Mouse (Mus musculus) liver, postnatal 0 days (tissue): ENCODE measurements around the gene Dclre1c. TPM values are rescaled to one million over a fixed set of nuclear protein-coding genes. Genes with fewer than 3 reads are reported as not detected.

Source experiments
- ATAC-seq: fragments of 200-750 bp; cut with Nextera tagmentation; 2 replicates; pipeline ENCODE4 v1.8.0; 2017; ENCODE audit warnings: mild to moderate bottlenecking, moderate library complexity
- DNase-seq: peaks from one replicate; pipeline ENCODE4 v3.0.0-alpha.2; 2016
- H3K27ac ChIP-seq: fragments of 300-500 bp; sonication (generic); 2 replicates; pipeline ENCODE4 v1.5.1; 2014; ENCODE audit warnings: antibody characterized with exemption, moderate library complexity, mild to moderate bottlenecking, low read depth
- H3K27me3 ChIP-seq: fragments of 300-500 bp; sonication (generic); 2 replicates; pipeline ENCODE4 v1.6.1; 2014; ENCODE audit warnings: low read length, control low read depth, mixed read lengths; ENCODE audit not compliant: insufficient read depth
- H3K36me3 ChIP-seq: fragments of 300-500 bp; sonication (generic); replicated peaks from 2 replicates; pipeline ENCODE4 v1.6.1; 2014; ENCODE audit warnings: mild to moderate bottlenecking, control low read depth, low read length, moderate library complexity, mixed read lengths; ENCODE audit not compliant: insufficient read depth
- H3K4me1 ChIP-seq: fragments of 300-500 bp; sonication (generic); 2 replicates; pipeline ENCODE4 v1.6.1; 2014; ENCODE audit warnings: antibody characterized with exemption, mild to moderate bottlenecking, control low read depth; ENCODE audit not compliant: insufficient read depth
- H3K4me2 ChIP-seq: fragments of 300-500 bp; sonication (generic); 2 replicates; pipeline ENCODE4 v1.6.1; 2014; ENCODE audit warnings: low read depth, mild to moderate bottlenecking, low read length, moderate library complexity, mixed read lengths
- H3K4me3 ChIP-seq: fragments of 300-500 bp; sonication (generic); 2 replicates; pipeline ENCODE4 v1.5.1; 2014; ENCODE audit warnings: low read depth, low read length
- H3K9ac ChIP-seq: fragments of 300-500 bp; sonication (generic); replicated peaks from 2 replicates; pipeline ENCODE4 v1.6.1; 2014; ENCODE audit warnings: mild to moderate bottlenecking, moderate library complexity
- H3K9me3 ChIP-seq: fragments of 300-500 bp; sonication (generic); 2 replicates; pipeline ENCODE4 v1.6.1; 2016; ENCODE audit warnings: mild to moderate bottlenecking, control low read depth, low read length, mixed read lengths
- CTCF ChIP-seq: sonication (generic); IDR thresholded peaks from 2 replicates; pipeline ENCODE4 v1.5.1; 2016; ENCODE audit warnings: antibody characterized with exemption, low read depth
- EP300 ChIP-seq: IDR thresholded peaks from 2 replicates; pipeline ENCODE4 v1.6.1; 2016; ENCODE audit warnings: antibody characterized with exemption, low read depth, mild to moderate bottlenecking
- WGBS: fragments of 180-500 bp; shearing (Covaris S2); extraction: QIAGEN DNeasy Blood & Tissue Kit; methylation state at CpG from one replicate; pipeline ENCODE4 v1.1.7; 2014; ENCODE audit not compliant: insufficient replicate concordance; 5-methylcytosine and 5-hydroxymethylcytosine counted together
- polyA plus RNA-seq: library from polyadenylated mRNA; unstranded; fragments of >200 nt; fragmentation: Nextera tagmentation; extraction: Ambion mirVana; gene quantifications from 2 replicates; pipeline ENCODE4 v1.2.1, GENCODE M21; 2015

Gene Dclre1c
- polyA plus RNA-seq, 1 experiment from 2014 or later = 3.0 TPM

DNA sequence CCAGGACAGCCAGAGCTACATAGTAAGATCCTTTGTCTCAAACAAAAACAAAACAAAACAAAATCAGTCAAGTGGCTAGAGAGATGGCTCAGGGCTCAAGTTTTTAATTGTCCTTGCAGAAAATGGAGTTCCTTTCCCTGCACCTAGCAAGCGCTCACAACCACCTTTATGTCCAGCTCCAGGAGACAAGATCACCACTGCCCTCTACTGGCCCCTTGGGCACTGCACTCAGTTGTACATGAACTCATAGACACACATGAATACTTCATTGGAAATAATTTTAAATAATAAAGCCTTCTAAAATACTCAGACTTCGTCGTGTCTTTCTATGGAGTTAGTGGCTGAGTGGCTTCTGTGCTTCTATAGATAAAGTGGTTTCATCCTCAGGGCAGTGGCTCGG, 9.7 kb upstream of the Dclre1c start:
- H3K36me3 ChIP-seq = no peaks in the 10 kb centered on the region
- ATAC-seq = no peak
- no peaks in the 10 kb centered on the region for H3K9me3 ChIP-seq
- WGBS = 27% methylated on average over 4 of the region's 4 CpGs
- H3K9ac ChIP-seq = no peak overlapping the region
- no peak overlapping the region for H3K27ac ChIP-seq
- no peak overlapping the region for H3K4me3 ChIP-seq
- peak; percentile 78 for TF ChIP-seq CTCF
- TF ChIP-seq EP300 = no peak
- peak; percentile 77 for DNase-seq
- no peak overlapping the region for H3K4me2 ChIP-seq
- H3K4me1 ChIP-seq = 0 out of 2 replicates have a peak, but pooled peaks cover 6% of the 10 kb centered on the region
- peaks cover 11% of the 10 kb centered on the region for H3K27me3 ChIP-seq

- peaks cover 11% of the 10 kb centered on the region for H3K27me3 ChIP-seq
- no peak overlapping the region for H3K27ac ChIP-seq
- 56% methylated on average over 1 of the region's 1 CpGs for WGBS
- H3K4me1 ChIP-seq = peaks cover 6% of the 10 kb centered on the region; the same call in 1 of the 2 replicates
- H3K4me2 ChIP-seq = no peak overlapping the region
- no peak overlapping the region for H3K9ac ChIP-seq
- DNase-seq = no peak
- TF ChIP-seq EP300 (no peak), CTCF (no peak)
- no peak overlapping the region for H3K4me3 ChIP-seq
- no peaks in the 10 kb centered on the region for H3K36me3 ChIP-seq
- ATAC-seq = no peak
- no peaks in the 10 kb centered on the region for H3K9me3 ChIP-seq
These were observed 8.3 kb upstream of the Dclre1c start for GRCm38 (mm10) chr2:3415676-3416075.

DNA sequence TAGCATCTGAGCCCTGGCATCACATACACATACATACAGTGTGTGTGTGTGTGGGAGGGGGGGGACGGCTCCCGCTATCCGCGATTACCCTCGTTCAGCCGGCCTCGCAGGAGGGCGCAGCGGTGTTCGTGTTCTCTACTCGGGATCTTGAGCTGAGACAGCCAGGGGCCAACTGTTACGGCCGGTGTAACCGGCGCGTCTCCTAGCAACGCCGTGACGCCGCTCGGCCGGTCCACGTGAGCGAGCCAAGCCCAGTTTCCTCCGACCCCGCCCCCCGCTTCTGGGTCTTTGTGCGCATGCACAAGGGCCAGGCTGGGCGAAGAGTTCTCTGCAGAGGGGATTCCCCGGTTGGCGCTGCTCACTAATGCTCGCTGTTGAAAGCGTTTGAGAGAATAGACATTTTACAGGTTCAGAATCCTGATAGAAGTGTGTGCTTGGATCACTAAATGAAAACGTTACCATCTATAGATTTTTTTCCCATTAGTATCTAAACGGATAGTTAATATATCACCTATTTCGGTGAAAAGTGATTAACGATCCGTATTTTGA, 5.0 kb upstream of the Dclre1c start:
- DNase-seq (peak; percentile 96), ATAC-seq (peak; percentile 87)
- Histone ChIP-seq H3K27me3 (peaks cover 11% of the 10 kb centered on the region), H3K4me1 (peaks cover 10% of the 10 kb centered on the region; the same call in 1 of the 2 replicates), H3K9ac (no peak overlapping the region; the same call in 1 of the 2 replicates), H3K4me3 (peak overlapping the region; percentile 51), H3K9me3 (no peaks in the 10 kb centered on the region), H3K36me3 (no peaks in the 10 kb centered on the region), H3K27ac (no peak overlapping the region), H3K4me2 (peak overlapping the region; percentile 86)
- peak; percentile 5; the same call in 1 of the 2 replicates for TF ChIP-seq CTCF
- no peak for TF ChIP-seq EP300
- WGBS = 1% methylated on average over 38 of the region's 38 CpGs

- peaks cover 11% of the 10 kb centered on the region for H3K27me3 ChIP-seq
- no peak overlapping the region for H3K4me3 ChIP-seq
- TF ChIP-seq CTCF (no peak), EP300 (no peak)
- DNase-seq (no peak), ATAC-seq (no peak)
- H3K9ac ChIP-seq = no peak overlapping the region
- H3K4me1 ChIP-seq = peaks cover 15% of the 10 kb centered on the region; the same call in 1 of the 2 replicates
- no peaks in the 10 kb centered on the region for H3K36me3 ChIP-seq
- H3K4me2 ChIP-seq = no peak overlapping the region
- H3K27ac ChIP-seq = 0 out of 2 replicates have a peak overlapping the region, but pooled peaks have one; percentile 16
- WGBS = 74% methylated on average over 4 of the region's 4 CpGs
- no peaks in the 10 kb centered on the region for H3K9me3 ChIP-seq
These were observed 3.8 kb upstream of the Dclre1c start for GRCm38 (mm10) chr2:3420157-3420556.

DNA sequence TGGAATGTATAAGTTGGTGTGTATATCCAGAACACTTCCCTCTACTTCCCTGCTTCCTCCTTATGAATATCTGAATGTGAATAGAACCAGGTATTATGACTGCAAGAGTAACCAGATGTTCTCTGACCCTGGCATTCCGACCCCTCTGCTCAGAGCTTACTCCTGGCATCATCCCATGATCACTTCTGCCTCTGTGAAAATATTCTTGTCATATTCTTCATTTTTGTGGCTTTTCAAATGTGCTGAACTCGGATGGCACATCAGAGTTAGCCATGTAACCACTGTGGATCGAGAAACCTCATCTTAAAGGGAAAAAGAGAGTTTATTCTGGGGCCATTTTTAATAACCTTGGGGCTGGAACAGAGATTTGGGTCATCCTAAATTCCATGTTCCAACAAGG, 1.4 kb upstream of the Dclre1c start, which contains the start of gene Meig1:
Gene Meig1, minus strand, starts transcription at position 101 of the 400 bp plus-strand sequence.
- no peaks in the 10 kb centered on the region for H3K9me3 ChIP-seq
- no peak within 1 kb of the TSS for H3K9ac ChIP-seq
- ATAC-seq (no peak), DNase-seq (no peak)
- peak within 1 kb of the TSS; percentile 84 for H3K4me2 ChIP-seq
- H3K4me3 ChIP-seq = peak within 1 kb of the TSS; percentile 76
- H3K4me1 ChIP-seq = peaks cover 17% of the 10 kb centered on the region; the same call in 1 of the 2 replicates
- 65% methylated on average over 3 of the region's 3 CpGs for WGBS
- TF ChIP-seq EP300 (no peak), CTCF (no peak)
- peaks cover 7% of the 10 kb centered on the region for H3K27me3 ChIP-seq
- H3K36me3 ChIP-seq = 0 out of 2 replicates have a peak, but pooled peaks cover 3% of the 10 kb centered on the region
- peak within 1 kb of the TSS; percentile 86 for H3K27ac ChIP-seq

DNA sequence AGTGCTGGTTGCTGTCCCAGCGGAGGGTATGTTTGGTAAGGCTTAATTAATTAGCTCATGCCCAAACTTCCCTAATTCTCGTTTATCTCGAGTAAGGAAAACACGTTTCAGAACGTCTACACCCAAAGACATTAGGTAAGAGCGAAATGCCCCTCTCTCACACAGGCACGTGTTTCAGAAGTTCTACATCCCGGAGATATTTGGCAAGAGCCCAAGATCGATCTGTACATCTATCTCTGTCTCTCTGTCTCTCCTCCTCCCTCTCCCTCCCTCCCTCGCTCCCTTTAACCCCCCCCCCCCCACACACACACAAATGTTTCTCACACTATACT, 614 bp downstream of the Dclre1c start:
- WGBS = 1% methylated on average over 9 of the region's 10 CpGs
- Histone ChIP-seq H3K9me3 (no peaks in the 10 kb centered on the region), H3K9ac (peak overlapping the region; percentile 80), H3K4me2 (peak overlapping the region; percentile 84), H3K27ac (peak overlapping the region; percentile 86), H3K4me3 (peak overlapping the region; percentile 76), H3K36me3 (peaks cover 12% of the 10 kb centered on the region; the same call in 1 of the 2 replicates), H3K27me3 (no peaks in the 10 kb centered on the region), H3K4me1 (peaks cover 12% of the 10 kb centered on the region; the same call in 1 of the 2 replicates)
- DNase-seq (peak; percentile 59), ATAC-seq (peak; percentile 33)
- TF ChIP-seq EP300 = 0 out of 2 replicates have a peak, but pooled peaks have one; percentile 11
- TF ChIP-seq CTCF = no peak
